Mouse (Mus musculus): ENCODE measurements around the gene Vmn1r88.

The Vmn1r88 gene

GRCm38 (mm10) chr7:13159268-13159667, at the start of gene Vmn1r88:
Gene Vmn1r88, plus strand, starts transcription at chr7:13159568.
- no peak for DNase-seq (ENCODE audit: low spot score in 2 of 2)

- DNase-seq (ENCODE audit: low spot score in 2 of 2), result no peak
These were observed 39.6 kb upstream of the Vmn1r88 start, which contains the start of gene Vmn1r86 for GRCm38 (mm10) chr7:13119817-13120216. Gene Vmn1r86, minus strand, starts transcription at chr7:13119917.

- peak; percentile 15 to 33 for DNase-seq (ENCODE audit: low spot score in 2 of 2)
These were observed 35.7 kb upstream of the Vmn1r88 start for GRCm38 (mm10) chr7:13123554-13124153.

- DNase-seq (ENCODE audit: low spot score in 2 of 2), result no peak
These were observed 27.5 kb upstream of the Vmn1r88 start for GRCm38 (mm10) chr7:13131856-13132255.

GRCm38 (mm10) chr7:13137340-13137739, 22.0 kb upstream of the Vmn1r88 start:
- DNase-seq (ENCODE audit: low spot score in 2 of 2), result no peak

- DNase-seq (ENCODE audit: low spot score in 2 of 2), result no peak
These were observed 19.3 kb upstream of the Vmn1r88 start, which contains the start of gene Vmn1r87 for GRCm38 (mm10) chr7:13140057-13140456. Gene Vmn1r87, minus strand, starts transcription at chr7:13140157.

- DNase-seq (ENCODE audit: low spot score in 2 of 2), result no peak
These were observed 53.4 kb downstream of the Vmn1r88 start, which contains the start of gene Vmn1r89 for GRCm38 (mm10) chr7:13212720-13213119. Gene Vmn1r89, plus strand, starts transcription at chr7:13213020.
